Mouse (Mus musculus) lung, embryonic 15.5 days (tissue): ENCODE measurements at regions not wholly inside any gene's neighbourhood (a gene's known extent, or its start where the extent isn't known, plus 50 kb on each side); places are given as distances from the start of the nearest gene placed in this dataset.

Experiments
- ATAC-seq: fragments of 200-750 bp; cut with Nextera tagmentation; 2 replicates; pipeline ENCODE4 v1.8.0; 2017; ENCODE audit warnings: moderate number of reproducible peaks, borderline replicate concordance; ENCODE audit not compliant: low FRiP score, low TSS enrichment; ENCODE audit errors: extremely low read depth
- H3K27ac ChIP-seq: fragments of 300-500 bp; sonication (generic); 2 replicates; pipeline ENCODE4 v1.5.1; 2015; ENCODE audit warnings: moderate library complexity, mild to moderate bottlenecking, inconsistent platforms
- H3K27me3 ChIP-seq: fragments of 300-500 bp; sonication (generic); 2 replicates; pipeline ENCODE4 v1.6.1; 2015; ENCODE audit warnings: inconsistent platforms
- H3K36me3 ChIP-seq: fragments of 300-500 bp; sonication (generic); 2 replicates; pipeline ENCODE4 v1.6.1; 2015; ENCODE audit warnings: inconsistent platforms
- H3K4me1 ChIP-seq: fragments of 300-500 bp; sonication (generic); 2 replicates; pipeline ENCODE4 v1.6.1; 2015; ENCODE audit warnings: inconsistent platforms
- H3K4me2 ChIP-seq: fragments of 300-500 bp; sonication (generic); 2 replicates; pipeline ENCODE4 v1.6.1; 2015; ENCODE audit warnings: inconsistent platforms, mild to moderate bottlenecking, moderate library complexity
- H3K4me3 ChIP-seq: fragments of 300-500 bp; sonication (generic); 2 replicates; pipeline ENCODE4 v1.5.1; 2015; ENCODE audit warnings: mild to moderate bottlenecking, inconsistent platforms
- H3K9ac ChIP-seq: fragments of 300-500 bp; sonication (generic); 2 replicates; pipeline ENCODE4 v1.6.1; 2015; ENCODE audit warnings: inconsistent platforms
- H3K9me3 ChIP-seq: fragments of 300-500 bp; sonication (generic); 2 replicates; pipeline ENCODE4 v1.6.1; 2016; ENCODE audit warnings: inconsistent platforms
- whole genome bisulfite sequencing: fragments of 180-500 bp; shearing (Covaris S2); methylation state at CpG from one replicate; pipeline ENCODE4 v1.1.7; 2015; 5-methylcytosine and 5-hydroxymethylcytosine counted together

DNA sequence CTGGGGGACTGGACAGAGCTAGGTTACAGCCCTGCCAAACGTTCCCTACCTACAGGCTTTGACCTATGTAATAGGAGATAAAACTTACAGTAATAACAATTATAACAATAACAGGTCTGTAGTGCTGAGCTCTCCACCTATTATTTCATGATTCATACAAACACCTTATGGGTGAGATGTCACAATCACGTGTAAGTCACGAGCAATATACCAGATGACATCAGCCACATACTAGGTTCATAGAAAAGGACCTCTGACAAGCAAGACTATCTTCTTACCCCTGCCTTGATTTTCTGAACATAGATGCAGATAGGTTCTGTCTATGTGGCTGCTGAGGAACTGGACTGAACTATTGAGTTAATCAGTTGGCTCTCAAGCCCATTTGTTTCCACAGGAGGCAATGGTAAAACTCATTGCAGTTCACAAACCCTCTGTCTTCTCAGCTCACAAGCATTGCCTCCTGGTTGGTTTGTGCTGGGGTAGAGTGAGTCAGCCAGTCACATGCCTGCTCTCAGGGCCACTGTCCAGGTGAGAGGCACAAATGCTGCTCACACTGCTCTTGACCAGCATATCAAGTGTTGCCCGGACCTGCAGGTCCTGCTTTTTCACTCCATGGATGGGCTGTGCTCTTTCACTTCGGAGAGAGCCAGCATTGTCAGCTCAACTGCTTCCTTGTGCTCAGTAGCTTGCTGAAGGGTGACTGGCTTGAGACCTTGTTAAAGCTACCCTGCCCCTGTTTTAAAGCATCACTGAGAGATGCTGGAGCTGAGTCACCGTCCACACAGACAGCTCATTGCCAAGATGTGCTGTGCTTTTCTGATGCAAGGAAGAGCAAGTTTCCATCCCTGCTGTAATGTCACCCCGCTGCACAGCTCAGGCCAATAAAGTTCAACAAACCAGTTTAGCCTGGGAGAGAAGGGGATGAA, 1275.9 kb downstream of the Gsdmc2 start:
- ATAC-seq, result no peak
- Histone ChIP-seq H3K36me3 (no peaks in the 10 kb centered on the region), H3K4me2 (no peak overlapping the region), H3K27me3 (no peaks in the 10 kb centered on the region), H3K9me3 (no peaks in the 10 kb centered on the region), H3K4me1 (no peaks in the 10 kb centered on the region), H3K4me3 (no peak overlapping the region), H3K27ac (no peak overlapping the region), H3K9ac (no peak overlapping the region)
- 60% methylated on average over 7 of the region's 7 CpGs for WGBS

DNA sequence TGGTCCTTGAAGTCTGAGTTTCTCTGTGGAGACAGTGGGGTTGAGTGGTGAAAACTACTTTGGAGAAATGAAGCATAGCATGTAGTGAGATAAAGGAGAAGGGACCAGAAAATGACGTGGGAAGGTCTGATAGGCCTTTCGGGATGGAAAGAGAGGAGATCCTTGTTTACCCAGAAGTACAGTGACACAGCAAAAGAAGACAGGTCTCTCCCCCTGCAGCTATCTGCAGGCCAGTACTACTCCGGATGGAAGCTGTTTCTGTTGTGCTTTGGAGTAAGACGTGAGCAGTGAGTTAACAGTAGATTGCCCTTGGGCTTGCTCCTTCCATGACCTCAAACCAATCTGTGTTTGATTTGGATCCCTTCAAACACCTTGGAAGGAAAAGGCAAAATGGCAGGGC, 1277.5 kb downstream of the Gsdmc2 start:
- no peak overlapping the region for H3K9ac ChIP-seq
- no peak overlapping the region for H3K27ac ChIP-seq
- H3K36me3 ChIP-seq, result no peaks in the 10 kb centered on the region
- H3K9me3 ChIP-seq, result no peaks in the 10 kb centered on the region
- no peak overlapping the region for H3K4me3 ChIP-seq
- H3K4me1 ChIP-seq, result no peaks in the 10 kb centered on the region
- H3K27me3 ChIP-seq, result no peaks in the 10 kb centered on the region
- no peak overlapping the region for H3K4me2 ChIP-seq
- ATAC-seq, result no peak
- 64% methylated on average over 4 of the region's 4 CpGs for whole genome bisulfite sequencing

DNA sequence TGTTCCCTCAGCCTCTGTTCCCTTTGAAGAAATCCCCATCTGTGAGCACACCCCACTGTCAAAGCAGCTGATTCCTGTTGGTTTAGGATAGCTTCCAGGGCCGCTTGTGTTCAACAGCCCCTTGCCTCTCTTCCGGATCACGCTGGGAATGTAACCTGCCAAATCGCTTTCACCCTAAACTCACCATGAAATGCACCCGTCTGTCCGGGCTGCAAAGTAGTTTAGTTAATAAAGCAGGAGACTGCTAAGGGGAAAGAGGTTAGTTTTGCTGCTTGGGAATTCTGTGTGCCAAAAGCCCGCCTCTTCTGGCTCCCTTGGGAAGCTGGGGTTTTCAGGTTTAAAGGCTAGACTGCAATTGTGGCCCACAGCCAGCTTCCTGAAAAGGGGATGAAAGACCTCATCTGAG, 1278.9 kb downstream of the Gsdmc2 start:
- no peak overlapping the region for H3K27ac ChIP-seq
- no peak for ATAC-seq
- no peaks in the 10 kb centered on the region for H3K9me3 ChIP-seq
- no peaks in the 10 kb centered on the region for H3K36me3 ChIP-seq
- H3K27me3 ChIP-seq, result no peaks in the 10 kb centered on the region
- H3K4me1 ChIP-seq, result no peaks in the 10 kb centered on the region
- H3K9ac ChIP-seq, result no peak overlapping the region
- no peak overlapping the region for H3K4me3 ChIP-seq
- 24% methylated on average over 7 of the region's 7 CpGs for WGBS
- peak overlapping the region; percentile 23 for H3K4me2 ChIP-seq

DNA sequence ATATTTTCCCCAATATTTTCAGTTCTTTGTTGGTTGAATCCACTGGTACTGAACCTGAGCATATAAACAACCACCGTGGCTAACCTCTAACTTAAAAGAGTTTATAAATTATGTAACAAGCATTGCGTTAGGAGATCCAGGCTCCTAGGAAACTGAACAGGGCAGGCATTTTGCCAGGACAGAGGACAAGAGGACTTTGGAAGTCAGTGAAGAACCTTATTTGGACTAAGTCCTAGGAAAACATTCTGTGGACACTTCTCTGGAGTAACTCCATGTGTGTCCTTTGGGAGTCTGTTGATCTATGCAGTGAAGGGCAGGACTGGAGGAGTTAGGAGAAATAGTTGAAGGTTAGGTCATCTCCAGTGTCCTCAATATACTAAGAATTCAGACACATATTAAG, 1311.7 kb downstream of the Gsdmc2 start:
- H3K4me1 ChIP-seq, result no peaks in the 10 kb centered on the region
- no peak overlapping the region for H3K9ac ChIP-seq
- ATAC-seq, result no peak
- 49% methylated on average over 2 of the region's 2 CpGs for WGBS
- no peaks in the 10 kb centered on the region for H3K9me3 ChIP-seq
- H3K27me3 ChIP-seq, result no peaks in the 10 kb centered on the region
- H3K4me3 ChIP-seq, result no peak overlapping the region
- no peak overlapping the region for H3K27ac ChIP-seq
- H3K4me2 ChIP-seq, result no peak overlapping the region
- H3K36me3 ChIP-seq, result no peaks in the 10 kb centered on the region

DNA sequence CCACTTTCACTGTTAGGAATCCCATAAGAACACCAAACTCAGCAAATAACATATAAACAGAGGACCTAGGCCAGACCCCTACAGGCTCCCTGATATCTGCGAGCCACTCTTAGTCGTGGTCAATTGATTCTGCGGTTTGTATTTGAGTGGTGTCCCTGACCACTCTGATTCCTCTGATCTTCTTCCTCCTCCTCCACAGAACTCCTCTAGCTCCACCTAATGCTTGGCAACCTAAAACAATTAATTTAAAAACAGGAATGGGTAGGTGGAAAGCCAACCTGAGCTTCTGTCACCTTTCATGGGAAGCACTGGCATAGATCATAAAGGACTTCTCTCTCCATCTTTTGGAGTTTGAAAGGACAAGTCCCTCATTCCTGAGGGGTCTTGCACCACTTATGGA, 1316.0 kb downstream of the Gsdmc2 start:
- H3K27me3 ChIP-seq, result no peaks in the 10 kb centered on the region
- no peak overlapping the region for H3K27ac ChIP-seq
- no peaks in the 10 kb centered on the region for H3K9me3 ChIP-seq
- no peak overlapping the region for H3K9ac ChIP-seq
- no peak for ATAC-seq
- H3K36me3 ChIP-seq, result no peaks in the 10 kb centered on the region
- WGBS, result 79% methylated on average over 3 of the region's 3 CpGs
- no peak overlapping the region for H3K4me3 ChIP-seq
- no peak overlapping the region for H3K4me2 ChIP-seq
- H3K4me1 ChIP-seq, result no peaks in the 10 kb centered on the region

DNA sequence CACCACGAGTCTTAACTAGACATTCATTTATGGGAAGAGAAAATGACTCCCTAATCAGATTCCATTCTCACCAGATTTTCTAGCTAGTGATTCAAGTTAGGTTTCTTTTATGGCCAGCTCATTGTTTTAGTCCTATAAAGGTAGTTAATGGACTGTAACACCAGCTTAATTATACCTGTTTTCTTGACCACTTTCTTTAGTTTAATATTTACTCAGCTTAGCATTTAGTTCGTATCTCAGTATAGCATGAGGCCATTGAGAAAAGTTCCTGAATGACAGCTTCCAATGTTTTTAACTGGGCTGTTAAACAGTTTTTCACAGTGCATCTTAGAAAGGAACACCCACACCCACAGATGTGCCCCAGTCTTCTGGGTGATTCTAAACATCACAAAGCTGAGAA, 1320.3 kb downstream of the Gsdmc2 start:
- H3K9ac ChIP-seq, result no peak overlapping the region
- H3K9me3 ChIP-seq, result no peaks in the 10 kb centered on the region
- no peak overlapping the region for H3K27ac ChIP-seq
- no peaks in the 10 kb centered on the region for H3K36me3 ChIP-seq
- no peak overlapping the region for H3K4me3 ChIP-seq
- H3K4me1 ChIP-seq, result no peaks in the 10 kb centered on the region
- no peaks in the 10 kb centered on the region for H3K27me3 ChIP-seq
- no peak overlapping the region for H3K4me2 ChIP-seq
- no peak for ATAC-seq
- WGBS, result 45% methylated on average over 2 of the region's 2 CpGs

DNA sequence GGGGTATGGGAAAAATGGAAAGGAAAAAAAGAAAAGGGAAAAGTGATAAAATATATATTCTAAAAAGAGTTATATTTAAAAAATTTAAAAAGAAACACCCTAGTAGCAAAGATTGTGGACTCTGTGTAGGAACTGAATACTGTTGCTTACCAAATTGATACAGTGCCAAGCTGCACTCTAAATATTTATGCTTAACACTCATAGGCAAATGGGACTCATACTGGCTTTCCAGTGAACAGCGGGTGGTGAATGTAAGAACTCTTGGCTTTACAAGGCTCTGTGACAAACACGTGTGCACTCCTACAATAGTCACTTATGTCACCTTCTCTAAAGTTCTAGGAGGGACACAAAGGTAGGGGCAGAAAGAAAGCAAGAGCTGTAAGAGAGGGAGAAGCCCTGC, 1320.8 kb downstream of the Gsdmc2 start:
- H3K36me3 ChIP-seq, result no peaks in the 10 kb centered on the region
- H3K4me3 ChIP-seq, result no peak overlapping the region
- H3K4me2 ChIP-seq, result no peak overlapping the region
- 27% methylated on average over 2 of the region's 2 CpGs for WGBS
- no peak overlapping the region for H3K27ac ChIP-seq
- H3K27me3 ChIP-seq, result no peaks in the 10 kb centered on the region
- H3K9ac ChIP-seq, result no peak overlapping the region
- H3K9me3 ChIP-seq, result no peaks in the 10 kb centered on the region
- ATAC-seq, result peak; percentile 72; the same call in 1 of the 2 replicates
- H3K4me1 ChIP-seq, result no peaks in the 10 kb centered on the region

DNA sequence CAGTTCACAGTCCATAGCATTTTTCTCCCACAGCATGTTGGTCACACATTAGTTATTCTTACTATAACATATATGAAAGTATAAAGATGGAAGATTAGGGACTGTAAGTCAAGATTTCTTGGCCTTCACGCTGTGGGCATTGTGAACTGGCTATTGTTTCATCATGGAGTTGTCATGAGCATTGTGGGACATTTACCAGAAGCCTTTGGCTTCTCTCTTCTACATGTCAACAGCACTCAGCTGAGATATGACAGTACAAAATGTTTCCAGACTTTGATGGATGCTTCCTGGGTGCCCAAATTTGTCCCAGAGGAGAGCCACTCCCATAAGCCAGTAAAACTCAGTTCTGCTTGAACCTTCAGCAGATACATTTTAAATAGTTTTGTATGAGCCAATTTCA, 1331.5 kb downstream of the Gsdmc2 start:
- H3K27ac ChIP-seq, result no peak overlapping the region
- WGBS, result 59% methylated on average over 1 of the region's 1 CpGs
- H3K36me3 ChIP-seq, result no peaks in the 10 kb centered on the region
- ATAC-seq, result no peak
- no peak overlapping the region for H3K4me3 ChIP-seq
- no peaks in the 10 kb centered on the region for H3K4me1 ChIP-seq
- H3K27me3 ChIP-seq, result no peaks in the 10 kb centered on the region
- no peak overlapping the region for H3K4me2 ChIP-seq
- H3K9ac ChIP-seq, result no peak overlapping the region
- no peaks in the 10 kb centered on the region for H3K9me3 ChIP-seq

DNA sequence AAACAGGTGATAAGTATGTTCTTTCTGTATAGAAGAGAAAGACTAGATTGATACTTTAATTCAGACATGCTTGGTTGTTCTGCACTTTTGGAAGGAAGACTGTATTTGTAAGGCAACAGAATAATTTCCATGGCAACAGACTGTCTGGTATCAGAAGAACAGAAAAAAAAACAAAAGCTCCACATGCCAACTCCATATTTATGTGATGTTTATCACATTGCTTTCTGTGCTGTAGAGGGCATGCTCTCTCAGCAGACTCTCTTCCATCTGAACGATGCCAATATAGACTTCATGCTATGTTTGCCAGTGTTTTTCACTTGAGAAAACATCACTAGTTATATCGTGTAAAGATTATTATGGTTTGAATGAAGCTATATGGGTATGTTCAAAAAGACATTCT, 1333.5 kb downstream of the Gsdmc2 start:
- no peaks in the 10 kb centered on the region for H3K9me3 ChIP-seq
- no peaks in the 10 kb centered on the region for H3K4me1 ChIP-seq
- no peak overlapping the region for H3K9ac ChIP-seq
- no peak overlapping the region for H3K4me2 ChIP-seq
- no peaks in the 10 kb centered on the region for H3K36me3 ChIP-seq
- ATAC-seq, result no peak
- WGBS, result 87% methylated on average over 2 of the region's 2 CpGs
- H3K27me3 ChIP-seq, result no peaks in the 10 kb centered on the region
- no peak overlapping the region for H3K4me3 ChIP-seq
- H3K27ac ChIP-seq, result no peak overlapping the region

DNA sequence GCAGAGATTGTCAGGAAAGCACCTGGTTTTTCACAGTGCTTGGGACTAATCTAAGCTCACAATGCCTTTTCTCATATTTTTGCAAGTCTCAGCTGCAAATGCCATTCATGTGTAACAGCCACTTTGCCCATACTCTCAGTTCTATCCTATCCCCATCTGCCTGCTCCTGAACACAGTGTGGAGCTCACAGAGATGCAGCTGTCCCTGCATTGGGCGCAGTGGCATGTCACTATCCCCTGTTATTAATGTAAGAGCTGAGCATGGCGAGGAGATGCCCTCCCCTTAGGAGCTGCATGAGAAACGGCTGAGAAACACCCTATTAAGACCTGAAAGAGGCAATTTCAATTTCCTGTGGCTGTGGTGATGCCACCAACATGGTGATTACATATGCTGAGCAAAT, 1341.1 kb downstream of the Gsdmc2 start:
- no peak overlapping the region for H3K4me3 ChIP-seq
- H3K4me2 ChIP-seq, result no peak overlapping the region
- no peaks in the 10 kb centered on the region for H3K9me3 ChIP-seq
- H3K4me1 ChIP-seq, result no peaks in the 10 kb centered on the region
- ATAC-seq, result no peak
- H3K27ac ChIP-seq, result no peak overlapping the region
- H3K36me3 ChIP-seq, result no peaks in the 10 kb centered on the region
- no peak overlapping the region for H3K9ac ChIP-seq
- 71% methylated on average over 3 of the region's 3 CpGs for WGBS
- no peaks in the 10 kb centered on the region for H3K27me3 ChIP-seq

DNA sequence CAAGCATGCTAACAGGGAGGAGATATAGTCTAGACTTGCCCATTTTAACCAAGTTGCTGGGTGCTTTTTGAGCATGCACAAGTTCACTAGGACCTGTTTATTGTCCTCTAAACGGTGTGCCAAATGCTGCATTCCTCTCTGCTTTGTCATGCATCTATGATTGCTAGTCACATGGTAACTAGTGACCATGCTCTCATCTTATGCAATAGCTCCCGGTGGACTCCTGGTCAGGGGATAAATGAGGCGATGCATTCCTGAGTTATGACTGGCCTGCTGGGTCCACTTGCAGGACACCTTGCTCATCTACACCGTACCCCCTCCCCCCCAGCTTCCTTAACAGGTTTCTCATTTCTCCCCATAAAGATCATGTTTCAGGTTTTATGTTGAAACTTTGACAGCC, 1344.0 kb downstream of the Gsdmc2 start:
- no peak for ATAC-seq
- H3K36me3 ChIP-seq, result no peaks in the 10 kb centered on the region
- H3K27ac ChIP-seq, result no peak overlapping the region
- H3K4me1 ChIP-seq, result peaks cover 5% of the 10 kb centered on the region
- no peak overlapping the region for H3K4me2 ChIP-seq
- H3K9me3 ChIP-seq, result no peaks in the 10 kb centered on the region
- H3K9ac ChIP-seq, result no peak overlapping the region
- WGBS, result 58% methylated on average over 4 of the region's 4 CpGs
- H3K27me3 ChIP-seq, result no peaks in the 10 kb centered on the region
- H3K4me3 ChIP-seq, result no peak overlapping the region

DNA sequence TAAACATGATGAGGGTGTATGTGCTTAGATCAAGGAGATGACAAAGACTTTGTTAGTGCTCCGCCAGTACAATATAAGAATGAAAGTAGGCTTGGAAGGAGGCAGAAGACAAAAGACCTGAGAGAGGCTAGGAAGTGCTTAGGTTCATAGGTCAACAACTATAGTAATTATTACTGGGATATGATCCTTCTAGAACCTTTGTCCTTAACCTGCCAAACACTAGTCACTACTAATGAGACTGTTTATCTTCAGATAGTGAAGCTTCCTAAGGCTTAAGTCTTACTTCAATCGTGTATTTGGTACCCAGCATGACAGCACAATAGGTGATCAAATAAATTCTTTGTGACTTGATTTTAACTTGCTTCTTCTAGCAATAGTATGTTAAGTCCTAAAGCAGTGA, 1344.5 kb downstream of the Gsdmc2 start:
- H3K9ac ChIP-seq, result no peak overlapping the region
- H3K4me3 ChIP-seq, result no peak overlapping the region
- 50% methylated on average over 2 of the region's 2 CpGs for whole genome bisulfite sequencing
- no peak overlapping the region for H3K27ac ChIP-seq
- no peak overlapping the region for H3K4me2 ChIP-seq
- H3K4me1 ChIP-seq, result peaks cover 7% of the 10 kb centered on the region
- H3K27me3 ChIP-seq, result no peaks in the 10 kb centered on the region
- H3K9me3 ChIP-seq, result no peaks in the 10 kb centered on the region
- H3K36me3 ChIP-seq, result no peaks in the 10 kb centered on the region
- no peak for ATAC-seq
